Mouse (Mus musculus) CH12.LX (cell line): ENCODE results near the gene Map3k14. TPM values are rescaled to one million over a fixed set of nuclear protein-coding genes. Genes with fewer than 3 reads are reported as not detected.
A peak's percentile ranks its signal among the peaks of the same experiment; 100 is the strongest.

ENCODE experiments used
- DNase-seq: peaks from one replicate; pipeline ENCODE4 v3.0.0-alpha.2; 2013; ENCODE audit errors: extremely low read depth
- H3K27ac ChIP-seq: 2 replicates; pipeline ENCODE4 v1.5.1; 2012; ENCODE audit warnings: low read depth, mild to moderate bottlenecking, control low read depth, moderate library complexity; ENCODE audit not compliant: insufficient read depth
- H3K27me3 ChIP-seq: replicated peaks from 2 replicates; pipeline ENCODE3; 2012; ENCODE audit warnings: inconsistent platforms
- H3K36me3 ChIP-seq, 2 experiments: replicated peaks in 1 of 2; 2 replicates each; pipeline versions ENCODE3 to v1.6.1; 2012; ENCODE audit warnings: inconsistent platforms in 1 of 2, low read length in 1 of 2, mild to moderate bottlenecking in 1 of 2, mixed read lengths in 1 of 2, moderate library complexity in 1 of 2; ENCODE audit not compliant: control insufficient read depth in 1 of 2, insufficient read depth in 1 of 2
- H3K4me1 ChIP-seq, 2 experiments: 2 replicates each; pipeline ENCODE4 v1.6.1; 2012; ENCODE audit warnings: inconsistent platforms in 1 of 2, moderate library complexity in 1 of 2; ENCODE audit not compliant: insufficient read depth in 2 of 2, control insufficient read depth in 1 of 2
- H3K4me2 ChIP-seq: 2 replicates; pipeline ENCODE4 v1.6.1; 2012; ENCODE audit warnings: low read depth, mild to moderate bottlenecking, control low read depth; ENCODE audit not compliant: poor library complexity, insufficient read depth, severe bottlenecking
- H3K4me3 ChIP-seq, 3 experiments: fragments of 150-350 bp in 1 of 3; sonication (generic) in 1 of 3; replicated peaks in 1 of 3; 2 replicates each; pipeline versions ENCODE3 to v1.5.1; 2011 to 2012; ENCODE audit warnings: low read depth in 2 of 3, low read length in 2 of 3, mild to moderate bottlenecking in 2 of 3, moderate library complexity in 2 of 3, control low read depth in 1 of 3, improper control_type of control experiment in 1 of 3, inconsistent platforms in 1 of 3, mixed read lengths in 1 of 3; ENCODE audit not compliant: poor library complexity in 1 of 3
- H3K79me2 ChIP-seq: replicated peaks from 2 replicates; pipeline ENCODE4 v1.6.1; 2012; ENCODE audit warnings: mild to moderate bottlenecking, moderate library complexity; ENCODE audit not compliant: control insufficient read depth, poor library complexity, insufficient read depth, severe bottlenecking; ENCODE audit errors: extremely low read depth
- H3K9ac ChIP-seq: 2 replicates; pipeline ENCODE4 v1.6.1; 2012; ENCODE audit warnings: low read depth, mild to moderate bottlenecking, control low read depth, moderate library complexity; ENCODE audit not compliant: insufficient read depth
- H3K9me3 ChIP-seq: replicated peaks from 2 replicates; pipeline ENCODE3; 2012; ENCODE audit warnings: low read length, inconsistent platforms, mixed read lengths
- BHLHE40 ChIP-seq: IDR thresholded peaks from 2 replicates; pipeline ENCODE4 v1.6.1; 2011; ENCODE audit warnings: mild to moderate bottlenecking, low read depth, low read length, improper control_type of control experiment
- CHD2 ChIP-seq: IDR thresholded peaks from 2 replicates; pipeline ENCODE4 v1.6.1; 2011; ENCODE audit warnings: low read length, improper control_type of control experiment
- CTCF ChIP-seq, 2 experiments: IDR thresholded peaks in 1 of 2; conservative IDR thresholded peaks in 1 of 2; 2 replicates each; pipeline ENCODE4 v1.5.1; 2011 to 2012; ENCODE audit warnings: low read depth in 2 of 2, low read length in 2 of 2, improper control_type of control experiment in 1 of 2, inconsistent platforms in 1 of 2, mild to moderate bottlenecking in 1 of 2, moderate library complexity in 1 of 2
- GABPA ChIP-seq: IDR thresholded peaks from 2 replicates; pipeline ENCODE4 v1.6.1; 2012; ENCODE audit warnings: low read depth, low read length, improper control_type of control experiment, inconsistent platforms; ENCODE audit not compliant: insufficient replicate concordance
- HCFC1 ChIP-seq: IDR thresholded peaks from 2 replicates; pipeline ENCODE4 v1.6.1; 2012; ENCODE audit warnings: low read depth, mild to moderate bottlenecking, inconsistent platforms, low read length, improper control_type of control experiment
- IRF4 ChIP-seq: IDR thresholded peaks from 2 replicates; pipeline ENCODE4 v1.6.1; 2014; ENCODE audit warnings: low read depth, mild to moderate bottlenecking, inconsistent platforms, low read length, improper control_type of control experiment
- MAX ChIP-seq: IDR thresholded peaks from 2 replicates; pipeline ENCODE4 v1.6.1; 2011; ENCODE audit warnings: low read length, improper control_type of control experiment
- NELFE ChIP-seq: IDR thresholded peaks from 2 replicates; pipeline ENCODE4 v1.6.1; 2011; ENCODE audit warnings: low read depth, low read length, improper control_type of control experiment
- NRF1 ChIP-seq: IDR thresholded peaks from 2 replicates; pipeline ENCODE4 v1.6.1; 2014; ENCODE audit warnings: low read depth, mild to moderate bottlenecking, inconsistent platforms, low read length, improper control_type of control experiment, moderate library complexity
- PAX5 ChIP-seq: IDR thresholded peaks from 2 replicates; pipeline ENCODE4 v1.6.1; 2012; ENCODE audit warnings: low read length, inconsistent platforms, mixed read lengths
- POLR2A ChIP-seq: IDR thresholded peaks from 2 replicates; pipeline ENCODE4 v1.6.1; 2011; ENCODE audit warnings: low read depth, mild to moderate bottlenecking, improper control_type of control experiment, low read length
- RCOR1 ChIP-seq: conservative IDR thresholded peaks from 2 replicates; pipeline ENCODE4 v1.6.1; 2012; ENCODE audit warnings: low read depth, mild to moderate bottlenecking, inconsistent platforms, low read length, improper control_type of control experiment
- SIN3A ChIP-seq: IDR thresholded peaks from 2 replicates; pipeline ENCODE4 v1.6.1; 2012; ENCODE audit warnings: low read length, improper control_type of control experiment, inconsistent platforms
- SMC3 ChIP-seq: IDR thresholded peaks from 2 replicates; pipeline ENCODE4 v1.6.1; 2011; ENCODE audit warnings: low read depth, low read length, improper control_type of control experiment
- TBP ChIP-seq: conservative IDR thresholded peaks from 2 replicates; pipeline ENCODE4 v1.6.1; 2011; ENCODE audit warnings: low read depth, low read length, improper control_type of control experiment
- UBTF ChIP-seq: IDR thresholded peaks from 2 replicates; pipeline ENCODE4 v1.6.1; 2012; ENCODE audit warnings: low read depth, mild to moderate bottlenecking, inconsistent platforms, low read length, improper control_type of control experiment, moderate library complexity
- ZC3H11A ChIP-seq: IDR thresholded peaks from 2 replicates; pipeline ENCODE4 v1.6.1; 2012; ENCODE audit warnings: low read depth, mild to moderate bottlenecking, inconsistent platforms, low read length, improper control_type of control experiment
- ZNF384 ChIP-seq: IDR thresholded peaks from 2 replicates; pipeline ENCODE4 v1.6.1; 2012; ENCODE audit warnings: low read depth, low read length, improper control_type of control experiment, inconsistent platforms
- dilution Hi-C: fragments of 300-500 bp; cut with MboI; formaldehyde crosslinking; loops from 2 replicates; pipeline ENCODE4 v1.14.3; 2020; ENCODE audit warnings: low sequenced_read_pairs; ENCODE audit not compliant: extremely low pct_unique_long_range_greater_than_20kb, extremely low pct_ligation_motif_present
- in situ Hi-C: fragments of 300-500 bp; cut with MboI; formaldehyde crosslinking; loops from 3 replicates; pipeline ENCODE4 v1.14.3; 2019; ENCODE audit warnings: low sequenced_read_pairs, low pct_ligation_motif_present, low pct_unique_long_range_greater_than_20kb, mixed read lengths
- polyA plus RNA-seq: library from polyadenylated mRNA; unstranded; fragments of >175 nt; gene quantifications from 2 replicates; pipeline ENCODE4 v1.2.1, GENCODE M21; 2012; ENCODE audit warnings: low read depth; ENCODE audit not compliant: insufficient read length
- total RNA-seq, 2 experiments: library from RNA; depleted of rRNA; stranded (reverse); fragments of 300-350 nt in 1 of 2; fragments of >200 nt in 1 of 2; gene quantifications; 2 replicates each; pipeline ENCODE4 v1.2.3; 2012 to 2014

The Map3k14 gene
- total and polyA plus RNA-seq, 3 experiments, result 4.5 to 11.2 (median 9.9) TPM

GRCm38 (mm10) chr11:103276450-103276849 lies 9.2 kb upstream of the Map3k14 start:
- Histone ChIP-seq H3K27ac (no peak overlapping the region), H3K4me2 (no peak overlapping the region), H3K9ac (no peak overlapping the region), H3K27me3 (no peaks in the 10 kb centered on the region), H3K36me3 (no peaks in the 10 kb centered on the region), H3K4me3 (no peak overlapping the region), H3K79me2 (no peaks in the 10 kb centered on the region), H3K9me3 (no peaks in the 10 kb centered on the region), H3K4me1 (peaks cover 3 to 4% of the 10 kb centered on the region in 2 experiments)
- in situ Hi-C loops (no loop called here), dilution Hi-C loops (no loop called here)
- DNase-seq, result no peak
- no peak for TF ChIP-seq RCOR1
- peak; percentile 74 for TF ChIP-seq NRF1

GRCm38 (mm10) chr11:103272888-103273287 lies 5.6 kb upstream of the Map3k14 start:
- in situ Hi-C loops, result loop anchor here (5.0 kb wide), 2 partner anchors 36 to 101 kb away; partner anchors contain the start of gene Fmnl1
- DNase-seq, result no peak
- no peak overlapping the region for H3K4me2 ChIP-seq
- no peak overlapping the region for H3K9ac ChIP-seq
- peaks cover 9 to 23% of the 10 kb centered on the region in 2 experiments for H3K4me1 ChIP-seq
- no peaks in the 10 kb centered on the region for H3K79me2 ChIP-seq
- no peaks in the 10 kb centered on the region for H3K36me3 ChIP-seq
- no peaks in the 10 kb centered on the region for H3K9me3 ChIP-seq
- H3K27me3 ChIP-seq, result no peaks in the 10 kb centered on the region
- H3K27ac ChIP-seq, result no peak overlapping the region
- H3K4me3 ChIP-seq, result no peak overlapping the region
- dilution Hi-C loops, result no loop called here
- TF ChIP-seq CHD2, result no peak
- TF ChIP-seq POLR2A, result no peak
- TF ChIP-seq IRF4, result no peak
- TF ChIP-seq PAX5, result no peak
- TF ChIP-seq RCOR1, result no peak
- no peak for TF ChIP-seq ZC3H11A
- TF ChIP-seq GABPA, result no peak
- TF ChIP-seq NELFE, result no peak
- no peak for TF ChIP-seq UBTF
- no peak for TF ChIP-seq SMC3
- TF ChIP-seq HCFC1, result no peak
- TF ChIP-seq TBP, result no peak
- TF ChIP-seq MAX, result no peak
- no peak; a peak in 1 of 4 replicates for TF ChIP-seq CTCF (conservative IDR thresholded peaks at IDR 0.05 in 1 of 2, IDR thresholded peaks at IDR 0.05 in 1 of 2; ENCODE audit: low read depth in 2 of 2, low read length in 2 of 2)
- TF ChIP-seq SIN3A, result no peak
- no peak for TF ChIP-seq BHLHE40
- TF ChIP-seq ZNF384, result no peak
- TF ChIP-seq, all 38 proteins: peak for 0
